Mouse (Mus musculus) stomach, embryonic 14.5 days (tissue): ENCODE results near the gene Atf7. TPM values are rescaled to one million over a fixed set of nuclear protein-coding genes. Genes with fewer than 3 reads are reported as not detected.
A peak's percentile ranks its signal among the peaks of the same experiment; 100 is the strongest.

ENCODE experiments used
- ATAC-seq: fragments of 200-750 bp; cut with Nextera tagmentation; 2 replicates; pipeline ENCODE4 v1.8.0; 2017; ENCODE audit warnings: low read depth, moderate TSS enrichment; ENCODE audit not compliant: insufficient number of reproducible peaks, insufficient read depth, low FRiP score
- H3K27ac ChIP-seq: fragments of 300-500 bp; sonication (generic); 2 replicates; pipeline ENCODE4 v1.5.1; 2014; ENCODE audit warnings: mild to moderate bottlenecking, low read length, moderate library complexity, mixed read lengths
- H3K27me3 ChIP-seq: fragments of 300-500 bp; sonication (generic); 2 replicates; pipeline ENCODE4 v1.6.1; 2014; ENCODE audit warnings: low read length, control low read depth, mixed read lengths; ENCODE audit not compliant: control insufficient read depth, insufficient read depth
- H3K36me3 ChIP-seq: fragments of 300-500 bp; sonication (generic); 2 replicates; pipeline ENCODE4 v1.6.1; 2014; ENCODE audit warnings: mild to moderate bottlenecking, control low read depth, low read length, moderate library complexity, mixed read lengths; ENCODE audit not compliant: control insufficient read depth, insufficient read depth
- H3K4me1 ChIP-seq: fragments of 300-500 bp; sonication (generic); 2 replicates; pipeline ENCODE4 v1.6.1; 2014; ENCODE audit warnings: low read length, control low read depth, mixed read lengths; ENCODE audit not compliant: control insufficient read depth, insufficient read depth
- H3K4me2 ChIP-seq: fragments of 300-500 bp; sonication (generic); replicated peaks from 2 replicates; pipeline ENCODE4 v1.6.1; 2014; ENCODE audit warnings: low read depth, low read length, control low read depth
- H3K4me3 ChIP-seq: fragments of 300-500 bp; sonication (generic); 2 replicates; pipeline ENCODE4 v1.5.1; 2014; ENCODE audit warnings: low read depth, low read length, control low read depth
- H3K9ac ChIP-seq: fragments of 300-500 bp; sonication (generic); replicated peaks from 2 replicates; pipeline ENCODE4 v1.6.1; 2014; ENCODE audit warnings: low read depth, mild to moderate bottlenecking, control low read depth, low read length, moderate library complexity, mixed read lengths
- H3K9me3 ChIP-seq: fragments of 300-500 bp; sonication (generic); 2 replicates; pipeline ENCODE4 v1.6.1; 2016; ENCODE audit warnings: low read depth, low read length, control low read depth; ENCODE audit not compliant: control insufficient read depth
- WGBS: fragments of 180-500 bp; shearing (Covaris S2); extraction: QIAGEN DNeasy Blood & Tissue Kit; methylation state at CpG from one replicate; pipeline ENCODE4 v1.1.7; 2014; 5-methylcytosine and 5-hydroxymethylcytosine counted together
- polyA plus RNA-seq: library from polyadenylated mRNA; unstranded; fragments of >200 nt; fragmentation: Nextera tagmentation; extraction: Ambion mirVana; gene quantifications from 2 replicates; pipeline ENCODE4 v1.2.1, GENCODE M21; 2014

Gene Atf7
- polyA plus RNA-seq, 1 experiment from 2014 or later = 48.9 TPM

DNA sequence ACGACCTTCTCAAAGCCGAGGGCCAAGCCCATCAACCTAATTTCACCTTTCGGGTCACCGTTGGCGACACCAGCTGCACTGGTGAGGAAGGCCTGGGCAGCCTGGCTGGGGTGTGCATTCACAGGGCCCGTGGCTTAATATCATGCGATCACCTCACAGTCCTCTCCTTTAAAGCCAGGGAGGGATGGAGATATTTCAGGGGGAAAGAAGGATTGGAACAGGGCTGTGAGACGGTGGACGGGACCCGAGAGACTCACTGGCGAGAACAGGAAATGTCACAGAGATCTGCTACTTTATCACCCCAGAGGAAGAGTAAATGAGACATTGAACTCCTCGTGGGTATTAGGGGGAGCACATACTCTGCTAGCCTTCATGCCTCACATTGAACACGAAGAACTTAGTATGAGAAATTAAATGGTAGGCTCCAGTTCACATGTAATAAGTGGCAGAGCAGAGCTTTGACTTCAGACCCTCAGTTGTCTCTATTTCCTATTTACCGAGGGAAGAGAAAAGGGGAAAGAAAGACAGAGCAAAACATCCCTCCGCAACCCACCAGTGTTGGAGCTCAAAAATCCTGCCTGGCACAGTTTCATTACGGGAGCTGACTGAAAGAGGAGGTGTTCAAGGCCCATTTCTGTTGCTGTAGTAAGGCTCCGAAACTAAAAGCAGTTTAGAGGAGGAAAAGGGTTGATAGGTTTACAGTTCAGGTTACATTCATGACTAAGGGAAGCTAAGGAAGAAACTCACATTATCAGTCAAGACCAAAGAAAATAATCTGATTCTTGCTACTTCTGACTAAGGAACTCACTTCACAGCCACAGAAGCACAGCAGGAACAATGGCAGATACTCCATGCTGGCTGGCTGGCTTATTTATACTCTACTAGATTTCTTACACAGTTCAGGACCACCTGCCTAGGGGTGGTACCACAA, 105.8 kb downstream of the Atf7 start:
- Histone ChIP-seq H3K9me3 (no peaks in the 10 kb centered on the region), H3K36me3 (peaks cover 24% of the 10 kb centered on the region; the same call in 1 of the 2 replicates), H3K27me3 (no peaks in the 10 kb centered on the region), H3K9ac (peak overlapping the region; percentile 57), H3K27ac (peak overlapping the region; percentile 99), H3K4me2 (peak overlapping the region; percentile 77), H3K4me3 (peak overlapping the region; percentile 47), H3K4me1 (peaks cover 13% of the 10 kb centered on the region; the same call in 1 of the 2 replicates)
- no peak for ATAC-seq
- 60% methylated on average over 16 of the region's 17 CpGs for WGBS

DNA sequence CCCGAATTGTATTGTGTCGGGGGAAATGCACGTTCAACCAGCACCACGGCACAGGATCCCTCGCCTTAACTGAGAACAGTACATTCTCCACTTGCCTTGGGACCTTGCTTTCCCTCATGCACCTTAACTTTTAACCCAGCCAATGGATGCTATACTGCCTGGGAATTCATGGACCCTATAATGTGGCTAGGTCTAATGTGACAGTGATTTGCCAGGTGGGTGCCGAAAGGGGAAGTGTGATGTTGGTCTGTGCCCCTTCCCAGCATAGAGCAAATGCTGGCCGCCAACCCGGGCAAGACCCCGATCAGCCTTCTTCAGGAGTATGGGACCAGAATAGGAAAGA, 106.4 kb downstream of the Atf7 start:
- WGBS = 12% methylated on average over 9 of the region's 9 CpGs
- Histone ChIP-seq H3K4me3 (peak overlapping the region; percentile 47), H3K4me1 (peaks cover 13% of the 10 kb centered on the region; the same call in 1 of the 2 replicates), H3K9ac (peak overlapping the region; percentile 57), H3K36me3 (peaks cover 20% of the 10 kb centered on the region; the same call in 1 of the 2 replicates), H3K27ac (peak overlapping the region; percentile 99), H3K4me2 (peak overlapping the region; percentile 77), H3K9me3 (no peaks in the 10 kb centered on the region), H3K27me3 (no peaks in the 10 kb centered on the region)
- ATAC-seq = no peak

DNA sequence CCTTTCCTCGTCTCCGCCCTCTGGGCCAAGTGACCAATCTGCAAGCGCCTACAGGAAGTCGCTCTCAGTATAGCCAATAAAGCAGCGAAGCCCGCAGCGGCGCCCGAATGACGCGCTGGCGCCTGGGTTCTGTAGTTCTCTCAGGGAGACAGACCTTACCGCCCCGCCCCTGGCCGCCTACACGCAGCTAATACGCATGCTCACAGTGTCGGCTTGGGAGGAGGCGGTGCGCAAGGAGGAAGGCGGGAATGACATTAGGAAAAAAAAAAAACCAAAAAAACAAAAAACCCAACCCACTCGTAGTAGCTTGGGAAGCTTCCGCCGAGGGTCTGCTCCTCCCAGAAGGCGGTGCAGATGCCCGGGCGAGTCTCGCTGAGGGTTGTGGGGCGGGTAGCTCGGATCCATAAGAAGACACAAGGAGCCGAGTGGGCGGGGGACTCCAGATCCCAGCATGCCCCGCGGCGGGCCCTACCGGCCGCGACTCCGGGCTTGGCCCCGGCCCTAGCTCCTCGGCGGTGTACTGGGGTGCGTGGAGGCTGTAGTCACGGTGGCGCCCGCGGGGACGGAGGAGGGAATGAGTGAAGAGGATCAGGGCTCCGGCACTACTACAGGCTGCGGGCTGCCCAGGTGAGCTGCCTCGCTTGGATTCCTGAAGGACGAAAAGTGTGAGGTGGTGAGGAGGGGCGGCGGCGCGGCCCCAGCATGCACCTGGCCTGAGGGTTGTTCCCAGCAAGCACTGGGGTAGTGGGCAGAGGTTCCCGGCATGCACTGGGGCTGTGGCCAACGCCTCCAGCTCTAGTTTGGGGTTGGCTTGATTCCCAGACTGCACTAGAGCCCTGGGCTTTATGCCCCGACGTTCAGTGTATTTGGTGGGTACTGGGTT, 107.0 kb downstream of the Atf7 start, which contains the start of gene Tarbp2:
TSS of gene Tarbp2 (plus strand) at position 217 of the 883 bp plus-strand sequence.
- Histone ChIP-seq H3K4me1 (peaks cover 13% of the 10 kb centered on the region; the same call in 1 of the 2 replicates), H3K9me3 (no peaks in the 10 kb centered on the region), H3K27ac (peak within 1 kb of the TSS; percentile 99), H3K27me3 (no peaks in the 10 kb centered on the region), H3K4me3 (peak within 1 kb of the TSS; percentile 47), H3K36me3 (peaks cover 19% of the 10 kb centered on the region; the same call in 1 of the 2 replicates), H3K4me2 (peak within 1 kb of the TSS; percentile 77), H3K9ac (peak within 1 kb of the TSS; percentile 57)
- peak; percentile 92 for ATAC-seq
- under 1% methylated on average over 60 of the region's 60 CpGs for WGBS

DNA sequence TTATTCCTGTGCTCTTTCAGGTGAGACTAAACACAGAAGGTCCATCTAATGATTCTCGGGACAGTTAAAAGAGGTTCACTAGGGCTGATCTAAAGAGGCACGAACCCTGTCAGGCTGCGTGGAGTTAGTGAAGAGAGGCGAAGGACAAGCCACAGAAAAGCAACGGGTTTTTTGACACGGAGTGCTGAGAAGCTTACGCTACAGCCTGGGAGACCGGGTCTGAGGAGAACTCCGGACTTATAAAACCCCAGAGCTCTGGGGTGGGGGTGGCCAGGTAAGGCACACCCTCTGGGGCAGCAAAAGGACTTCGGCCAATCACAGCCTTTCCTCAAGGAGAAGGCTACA, 107.7 kb downstream of the Atf7 start:
- 0% methylated on average over 10 of the region's 10 CpGs for WGBS
- peaks cover 19% of the 10 kb centered on the region; the same call in 1 of the 2 replicates for H3K36me3 ChIP-seq
- no peaks in the 10 kb centered on the region for H3K9me3 ChIP-seq
- H3K4me2 ChIP-seq = peak overlapping the region; percentile 69
- no peak for ATAC-seq
- H3K9ac ChIP-seq = no peak overlapping the region
- no peaks in the 10 kb centered on the region for H3K27me3 ChIP-seq
- H3K4me1 ChIP-seq = peaks cover 13% of the 10 kb centered on the region; the same call in 1 of the 2 replicates
- peak overlapping the region; percentile 58 for H3K27ac ChIP-seq
- peak overlapping the region; percentile 47 for H3K4me3 ChIP-seq

DNA sequence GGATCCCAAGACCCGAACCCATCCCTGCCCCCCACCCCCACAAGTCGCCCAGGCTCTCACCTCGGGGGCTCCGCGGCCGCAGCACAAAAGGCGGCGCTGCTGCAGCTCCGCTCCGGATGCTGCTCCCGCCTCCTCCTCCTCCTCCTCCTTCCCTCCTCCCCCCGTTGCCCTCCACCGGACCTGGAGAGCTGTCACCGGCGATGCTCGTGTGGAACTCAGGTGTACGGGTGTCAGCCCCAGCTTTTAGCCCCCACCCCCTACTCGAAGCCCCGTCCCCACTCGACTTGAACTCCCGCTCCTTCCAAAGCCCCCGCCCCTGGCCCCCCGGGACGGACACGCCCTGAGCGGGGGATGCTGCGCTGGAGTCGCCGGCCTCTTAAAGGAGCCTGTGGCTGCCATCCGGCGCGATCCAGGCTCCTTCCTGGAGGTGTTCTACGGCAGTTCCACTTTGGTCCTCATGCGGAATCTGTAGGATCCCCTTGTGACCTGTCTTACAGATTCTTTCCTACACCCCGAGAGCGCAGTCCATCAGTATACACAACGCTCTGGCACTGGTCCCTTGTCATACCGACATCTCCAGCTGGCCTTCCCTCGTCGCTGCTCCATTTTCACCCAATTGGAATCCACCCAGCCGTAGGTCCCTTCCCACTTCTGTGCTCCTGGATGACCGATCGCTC, 108.4 kb downstream of the Atf7 start, which contains the start of gene Map3k12:
TSS of gene Map3k12 (minus strand) at position 337 of the 677 bp plus-strand sequence.
- Histone ChIP-seq H3K4me1 (peaks cover 20% of the 10 kb centered on the region), H3K27ac (peak within 1 kb of the TSS; percentile 99), H3K36me3 (peaks cover 13% of the 10 kb centered on the region; the same call in 1 of the 2 replicates), H3K9me3 (no peaks in the 10 kb centered on the region), H3K9ac (peak within 1 kb of the TSS; percentile 36), H3K27me3 (no peaks in the 10 kb centered on the region), H3K4me2 (peak within 1 kb of the TSS; percentile 69), H3K4me3 (peak within 1 kb of the TSS; percentile 47)
- ATAC-seq = 0 out of 2 replicates have a peak, but pooled peaks have one; percentile 9
- WGBS = under 1% methylated on average over 43 of the region's 43 CpGs

DNA sequence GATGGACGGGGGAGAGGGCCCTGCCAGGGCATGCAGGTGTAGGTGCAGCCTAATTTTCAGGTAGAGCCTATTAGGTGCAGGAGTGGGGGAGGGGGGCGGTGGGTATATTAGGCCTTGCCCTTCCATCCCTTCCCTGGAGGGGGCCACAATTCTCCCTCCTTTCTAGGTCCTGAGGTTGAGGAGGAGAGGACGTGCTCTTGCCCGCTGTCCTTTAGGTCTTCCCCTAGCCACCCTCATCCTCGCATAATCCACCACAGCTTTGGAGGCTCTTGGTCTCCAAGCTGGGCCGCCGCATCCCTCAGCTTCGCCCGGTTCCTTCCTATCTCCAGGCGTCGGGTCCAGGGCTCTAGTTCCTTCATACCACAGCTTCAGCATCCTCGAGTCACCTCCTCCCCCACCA, 109.0 kb downstream of the Atf7 start:
- Histone ChIP-seq H3K4me2 (peak overlapping the region; percentile 69), H3K27ac (peak overlapping the region; percentile 58; the same call in 1 of the 2 replicates), H3K9ac (peak overlapping the region; percentile 36), H3K4me1 (peaks cover 26% of the 10 kb centered on the region), H3K4me3 (peak overlapping the region; percentile 47), H3K36me3 (peaks cover 7% of the 10 kb centered on the region; the same call in 1 of the 2 replicates), H3K27me3 (no peaks in the 10 kb centered on the region), H3K9me3 (no peaks in the 10 kb centered on the region)
- 4% methylated on average over 12 of the region's 12 CpGs for WGBS
- no peak for ATAC-seq

DNA sequence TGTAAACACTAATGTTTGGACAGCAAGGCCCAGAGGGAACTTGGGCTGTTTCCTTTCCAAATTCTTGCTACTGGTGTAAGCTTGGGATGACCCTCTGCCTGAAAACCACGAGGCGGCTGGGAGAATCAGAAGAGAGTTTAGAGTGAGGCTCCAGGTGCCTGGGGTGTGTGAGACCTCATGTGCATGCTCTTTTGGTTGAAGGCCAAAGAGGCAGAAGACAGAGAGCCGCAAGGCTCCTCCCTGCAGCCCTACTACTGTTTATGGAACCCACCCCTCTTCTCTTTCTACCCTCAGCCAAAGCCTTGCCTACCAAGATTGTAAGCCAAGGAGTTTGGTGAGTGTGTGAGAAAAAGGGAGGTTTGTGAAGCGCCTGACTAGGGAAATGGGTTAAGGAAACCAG, 109.5 kb downstream of the Atf7 start:
- H3K27ac ChIP-seq = 0 out of 2 replicates have a peak overlapping the region, but pooled peaks have one; percentile 58
- H3K4me3 ChIP-seq = peak overlapping the region; percentile 47
- peak overlapping the region; percentile 69 for H3K4me2 ChIP-seq
- no peaks in the 10 kb centered on the region for H3K27me3 ChIP-seq
- peaks cover 29% of the 10 kb centered on the region for H3K4me1 ChIP-seq
- peaks cover 2% of the 10 kb centered on the region; the same call in 1 of the 2 replicates for H3K36me3 ChIP-seq
- ATAC-seq = no peak
- H3K9ac ChIP-seq = no peak overlapping the region
- H3K9me3 ChIP-seq = no peaks in the 10 kb centered on the region
- 41% methylated on average over 4 of the region's 4 CpGs for WGBS
